Mouse (Mus musculus): ENCODE data around the gene Iqck.
A peak's percentile ranks its signal among the peaks of the same experiment; 100 is the strongest.

The Iqck gene

GRCm38 (mm10) chr7:118855171-118855876 lies at the start of gene Iqck:
Gene Iqck (plus strand): TSS chr7:118855752.
- peak; percentile 92 for DNase-seq (ENCODE audit: low spot score)

- no peak for DNase-seq (ENCODE audit: low spot score)
Observed at GRCm38 (mm10) chr7:118806631-118807411, 48.7 kb upstream of the Iqck start.

GRCm38 (mm10) chr7:118807899-118808298 lies 47.7 kb upstream of the Iqck start:
- no peak for DNase-seq (ENCODE audit: low spot score)

GRCm38 (mm10) chr7:118811407-118812106 lies 44.0 kb upstream of the Iqck start:
- DNase-seq (ENCODE audit: low spot score) = no peak

GRCm38 (mm10) chr7:118813592-118813991 lies 42.0 kb upstream of the Iqck start:
- DNase-seq (ENCODE audit: low spot score) = no peak

GRCm38 (mm10) chr7:118816275-118816674 lies 39.3 kb upstream of the Iqck start:
- DNase-seq (ENCODE audit: low spot score) = no peak

GRCm38 (mm10) chr7:118817741-118818140 lies 37.8 kb upstream of the Iqck start:
- DNase-seq (ENCODE audit: low spot score) = no peak

- no peak for DNase-seq (ENCODE audit: low spot score)
Observed at GRCm38 (mm10) chr7:118819666-118820065, 35.9 kb upstream of the Iqck start.

- DNase-seq (ENCODE audit: low spot score) = no peak
Observed at GRCm38 (mm10) chr7:118821356-118821755, 34.2 kb upstream of the Iqck start.

- DNase-seq (ENCODE audit: low spot score) = no peak
Observed at GRCm38 (mm10) chr7:118821887-118822556, 33.5 kb upstream of the Iqck start.

- DNase-seq (ENCODE audit: low spot score) = no peak
Observed at GRCm38 (mm10) chr7:118824451-118824850, 31.1 kb upstream of the Iqck start.

- peak; percentile 36 for DNase-seq (ENCODE audit: low spot score)
Observed at GRCm38 (mm10) chr7:118827975-118828416, 27.6 kb upstream of the Iqck start.

GRCm38 (mm10) chr7:118837901-118838300 lies 17.7 kb upstream of the Iqck start:
- DNase-seq (ENCODE audit: low spot score) = no peak

- DNase-seq (ENCODE audit: low spot score) = peak; percentile 49
Observed at GRCm38 (mm10) chr7:118841030-118841745, 14.4 kb upstream of the Iqck start.

- DNase-seq (ENCODE audit: low spot score) = no peak
Observed at GRCm38 (mm10) chr7:118841796-118842195, 13.8 kb upstream of the Iqck start.

- DNase-seq (ENCODE audit: low spot score) = no peak
Observed at GRCm38 (mm10) chr7:118842938-118843337, 12.6 kb upstream of the Iqck start.

- no peak for DNase-seq (ENCODE audit: low spot score)
Observed at GRCm38 (mm10) chr7:118845141-118845540, 10.4 kb upstream of the Iqck start.

- no peak for DNase-seq (ENCODE audit: low spot score)
Observed at GRCm38 (mm10) chr7:118846329-118846728, 9.2 kb upstream of the Iqck start.

- DNase-seq (ENCODE audit: low spot score) = no peak
Observed at GRCm38 (mm10) chr7:118848796-118849195, 6.8 kb upstream of the Iqck start.

GRCm38 (mm10) chr7:118849543-118850250 lies 5.9 kb upstream of the Iqck start:
- no peak for DNase-seq (ENCODE audit: low spot score)

Measured in layer of hippocampus, adult 11-12 months (tissue).